Mouse (Mus musculus) NIH3T3 (cell line): ENCODE measurements around the gene 1700020A23Rik.
A peak's percentile ranks its signal among the peaks of the same experiment; 100 is the strongest.

ENCODE experiments used
- DNase-seq: peaks from one replicate; pipeline ENCODE4 v3.0.0-alpha.2; 2012; ENCODE audit warnings: low read depth

The 1700020A23Rik gene

GRCm38 (mm10) chr2:130411558-130412495 lies 6.8 kb downstream of the 1700020A23Rik start:
- DNase-seq: peak; percentile 96

DNA sequence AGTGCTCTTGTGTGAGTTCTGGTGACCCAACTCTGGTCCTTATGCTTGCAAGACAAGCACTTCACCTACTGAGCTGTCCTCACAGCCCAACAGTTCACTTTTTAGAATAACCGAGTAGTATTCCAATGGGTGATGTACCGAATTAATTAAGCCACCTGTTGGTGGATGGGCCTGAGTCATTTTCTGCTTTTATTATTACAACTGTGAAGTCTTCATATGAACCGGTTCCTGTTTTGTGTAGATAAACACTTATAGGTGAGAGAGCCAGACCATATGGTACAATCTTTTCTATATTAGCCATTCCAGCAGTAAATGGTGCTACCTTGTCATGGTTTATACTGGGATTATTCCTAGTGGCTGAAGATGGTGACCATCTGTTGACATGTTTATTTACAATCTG lies 7.7 kb downstream of the 1700020A23Rik start:
- DNase-seq: no peak

DNA sequence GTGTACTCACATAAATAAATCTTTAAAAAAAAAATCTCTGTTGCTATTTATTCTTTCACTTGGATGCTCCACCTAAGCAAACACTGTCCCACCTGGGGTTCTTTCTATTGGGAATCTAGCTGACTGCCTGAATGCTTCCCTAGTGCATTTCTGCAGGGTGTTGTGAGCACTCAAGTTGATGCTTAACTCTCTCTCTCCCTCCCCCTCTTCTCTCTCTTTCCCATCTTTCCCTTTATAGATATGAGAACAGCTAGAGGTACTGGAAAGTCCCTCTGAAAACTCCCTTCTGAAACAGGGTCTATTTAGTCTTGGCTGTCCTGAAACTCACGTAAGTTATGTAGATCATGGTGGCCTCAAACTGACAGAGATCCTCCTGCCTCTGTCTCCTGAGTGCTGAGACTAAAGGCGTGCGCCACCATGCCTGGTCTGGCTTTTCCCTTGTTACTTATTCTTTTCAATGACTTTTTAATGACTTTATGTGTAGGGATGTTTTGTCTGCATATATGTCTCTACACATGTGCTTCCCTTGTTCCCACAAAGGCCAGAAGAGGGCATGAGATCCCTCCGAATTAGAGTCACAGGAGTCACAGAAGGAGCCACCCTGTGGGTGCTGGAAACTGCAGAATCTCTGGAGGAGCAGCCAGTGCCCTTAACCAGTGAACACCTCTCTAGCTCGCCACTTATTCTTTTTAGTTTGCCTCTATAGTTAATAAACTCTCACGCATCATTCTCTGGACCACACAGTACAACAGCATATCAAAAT lies 9.2 kb downstream of the 1700020A23Rik start:
- no peak for DNase-seq

- no peak for DNase-seq
Measured at GRCm38 (mm10) chr2:130421781-130422620, 16.9 kb downstream of the 1700020A23Rik start.

DNA sequence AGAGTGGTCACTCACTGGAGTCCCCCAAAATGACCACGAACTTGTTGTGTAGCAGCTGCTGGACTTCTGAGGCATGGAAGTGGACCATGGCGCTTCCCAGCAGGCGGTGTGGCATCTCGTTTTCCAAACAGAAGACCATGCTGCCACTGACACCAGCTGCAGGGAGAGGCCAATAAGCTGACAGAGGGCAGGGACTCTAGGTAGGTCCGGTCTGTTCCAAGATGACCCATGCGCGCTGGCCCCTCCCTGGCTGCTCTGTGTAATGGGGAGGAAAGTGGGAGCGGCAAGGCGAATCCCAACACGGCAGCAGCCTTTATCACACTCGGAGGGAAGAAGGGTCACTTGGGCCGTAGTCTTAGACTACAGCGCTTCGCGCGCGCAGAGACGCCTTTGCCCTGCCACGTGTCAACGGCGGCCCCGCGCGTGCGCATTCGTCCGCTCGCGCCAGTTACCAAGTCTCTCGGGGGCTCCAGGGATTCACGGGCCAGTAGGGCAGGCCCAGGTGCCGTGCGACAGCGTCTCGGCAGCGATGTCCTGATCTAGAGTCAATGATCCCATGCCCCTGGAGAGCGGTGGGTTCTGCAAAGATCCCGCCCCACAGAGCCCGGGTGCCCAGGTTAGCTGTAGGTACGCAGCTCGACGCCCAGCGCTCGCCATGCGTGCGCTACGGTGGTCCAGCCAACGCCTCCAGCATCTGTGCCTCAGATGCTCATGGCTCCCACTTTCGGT lies 18.5 kb downstream of the 1700020A23Rik start:
- no peak for DNase-seq

GRCm38 (mm10) chr2:130424126-130424853 lies 19.2 kb downstream of the 1700020A23Rik start, which contains the start of the genes Vps16 and Pced1a:
Gene Vps16 (plus strand): TSS chr2:130424339.
Gene Pced1a (minus strand): TSS chr2:130424701.
- peak; percentile 93 for DNase-seq

- DNase-seq: peak; percentile 60
Measured at GRCm38 (mm10) chr2:130425112-130425511, 20.1 kb downstream of the 1700020A23Rik start.

DNA sequence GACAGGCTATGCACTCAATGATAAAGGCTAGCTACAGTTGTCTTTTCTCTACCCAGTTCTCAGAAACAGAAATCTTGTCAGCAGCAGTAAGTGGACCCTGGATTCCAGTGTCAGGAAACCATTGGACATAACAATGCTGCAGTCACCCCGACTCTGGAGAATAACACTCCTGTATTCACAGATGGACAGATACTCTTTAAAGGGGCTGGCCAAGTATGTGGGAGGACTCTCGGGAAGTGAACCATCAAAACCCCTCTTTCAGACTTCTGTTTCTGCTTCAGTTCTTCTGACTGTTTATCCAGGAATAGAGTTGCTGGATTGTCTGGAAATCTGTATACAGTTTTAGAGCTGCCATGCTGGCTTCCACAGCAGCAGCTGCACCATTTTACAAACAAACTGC lies 24.8 kb downstream of the 1700020A23Rik start:
- no peak for DNase-seq

- DNase-seq: no peak
Measured at GRCm38 (mm10) chr2:130430484-130430883, 25.4 kb downstream of the 1700020A23Rik start.

- no peak for DNase-seq
Measured at GRCm38 (mm10) chr2:130432157-130432556, 27.1 kb downstream of the 1700020A23Rik start.

GRCm38 (mm10) chr2:130433152-130433551 lies 28.1 kb downstream of the 1700020A23Rik start:
- DNase-seq: peak; percentile 84

- DNase-seq: no peak
Measured at GRCm38 (mm10) chr2:130436769-130437168, 31.7 kb downstream of the 1700020A23Rik start.

GRCm38 (mm10) chr2:130438861-130439260 lies 33.8 kb downstream of the 1700020A23Rik start:
- DNase-seq: no peak

GRCm38 (mm10) chr2:130439840-130440480 lies 34.9 kb downstream of the 1700020A23Rik start:
- no peak for DNase-seq

DNA sequence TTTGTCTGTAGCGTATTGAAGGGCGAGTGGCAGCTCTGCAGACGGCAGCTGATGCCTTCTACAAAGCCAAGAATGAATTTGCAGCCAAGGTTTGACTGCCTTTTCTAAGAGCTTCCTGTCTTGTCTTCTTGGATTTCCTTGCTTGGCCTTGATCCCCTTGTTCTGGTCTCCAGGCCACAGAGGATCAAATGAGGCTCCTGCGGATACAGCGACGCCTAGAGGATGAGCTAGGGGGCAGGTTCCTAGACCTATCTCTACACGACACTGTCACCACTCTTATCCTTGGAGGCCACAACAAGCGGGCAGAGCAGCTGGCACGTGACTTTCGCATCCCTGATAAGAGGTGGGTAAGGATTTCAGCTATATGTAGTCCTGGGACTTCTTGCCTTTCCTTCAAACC lies 37.1 kb downstream of the 1700020A23Rik start:
- DNase-seq: no peak

- no peak for DNase-seq
Measured at GRCm38 (mm10) chr2:130448449-130448848, 43.4 kb downstream of the 1700020A23Rik start.

DNA sequence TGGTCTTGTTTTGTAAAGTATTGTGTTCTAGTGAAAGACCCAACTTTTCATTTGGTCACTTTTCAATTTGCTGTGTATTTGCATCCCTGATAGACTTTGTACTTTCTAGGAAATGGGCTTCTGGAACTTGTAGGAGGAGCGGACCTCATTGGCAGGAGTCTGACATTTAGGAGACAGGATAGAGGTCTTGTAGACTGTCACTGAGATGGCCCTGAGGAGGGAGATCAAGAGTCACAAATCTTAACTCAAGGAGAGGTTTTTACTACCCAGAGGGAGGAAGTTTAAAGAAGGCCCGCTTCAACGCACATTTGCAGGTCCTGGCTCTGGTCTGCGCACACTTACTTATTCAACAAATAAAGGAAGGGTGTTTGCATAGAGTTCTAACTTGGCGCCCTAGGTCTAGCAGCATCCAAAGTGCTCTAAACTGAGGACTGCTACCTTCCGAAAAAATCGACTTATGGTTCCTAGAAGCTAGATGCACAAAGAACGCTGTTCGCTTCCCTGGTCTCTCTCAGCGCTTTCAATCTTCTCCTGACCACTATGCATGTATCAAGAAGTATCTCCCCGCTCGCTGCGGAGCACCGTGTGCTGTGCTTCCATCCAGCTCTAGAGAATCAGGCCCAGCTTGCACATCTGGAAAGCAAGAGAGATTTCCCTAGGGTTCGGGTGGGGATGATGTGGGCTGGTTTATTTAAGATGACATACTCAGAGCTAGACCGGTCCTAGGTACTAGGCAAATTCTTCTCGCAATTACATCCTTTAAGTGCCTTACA lies 44.1 kb downstream of the 1700020A23Rik start:
- DNase-seq: peak; percentile 64

DNA sequence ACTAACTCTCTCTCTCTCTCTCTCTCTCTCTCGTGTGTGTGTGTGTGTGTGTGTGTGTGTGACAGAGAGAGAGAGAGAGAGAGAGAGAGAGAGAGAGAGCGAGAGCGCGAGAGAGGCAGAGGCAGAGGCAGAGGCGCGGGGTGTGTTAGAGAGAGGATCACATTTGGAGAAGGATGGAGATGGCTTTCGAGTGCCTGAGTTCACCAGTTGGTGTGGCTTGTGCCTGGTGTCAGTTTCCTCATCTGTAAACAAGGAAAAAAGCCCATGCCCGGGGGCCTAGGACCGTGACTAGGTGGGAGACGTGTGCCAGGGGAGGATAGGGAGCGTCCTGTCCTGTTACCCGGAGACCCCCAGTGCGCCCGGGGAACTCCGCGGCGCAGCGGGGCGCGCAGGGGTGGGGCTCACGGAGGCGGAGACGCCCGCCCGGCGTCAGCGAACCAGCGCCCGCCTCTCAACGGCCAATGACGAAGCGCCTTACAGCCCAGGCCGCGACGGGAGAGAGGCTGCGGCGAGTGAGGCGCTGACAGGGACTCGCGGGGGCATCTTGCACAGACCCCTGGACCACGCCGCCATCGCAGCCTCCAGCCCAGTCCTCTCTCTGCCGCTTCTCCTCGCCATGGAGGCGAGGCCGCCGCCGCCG lies 44.9 kb downstream of the 1700020A23Rik start, which contains the start of gene Ptpra:
Ptpra (plus strand) TSS at position 485 of the 640 bp plus-strand sequence.
- DNase-seq: peak; percentile 93

DNA sequence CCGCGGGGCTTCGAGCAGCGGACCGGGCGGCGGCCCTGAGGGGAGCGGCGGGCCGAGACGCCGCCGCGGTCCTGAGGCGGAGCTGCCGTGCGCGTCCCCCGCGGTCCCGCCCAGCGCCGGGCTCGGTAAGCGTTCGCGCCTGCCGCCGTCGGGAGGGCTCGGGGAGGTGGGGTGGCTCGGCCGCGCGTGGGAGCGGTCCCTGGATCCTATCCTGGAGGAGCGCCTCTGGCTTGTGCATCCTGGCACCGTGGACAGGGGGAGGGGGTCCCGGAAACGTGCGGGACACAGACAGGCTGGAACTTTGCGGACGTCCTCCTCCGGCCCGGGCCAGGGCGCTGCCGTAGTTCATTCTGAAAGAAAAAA lies 45.4 kb downstream of the 1700020A23Rik start:
- DNase-seq: peak; percentile 78
